ENCODE assay signal across 23 mouse cellular contexts in the genomic region with DNA sequence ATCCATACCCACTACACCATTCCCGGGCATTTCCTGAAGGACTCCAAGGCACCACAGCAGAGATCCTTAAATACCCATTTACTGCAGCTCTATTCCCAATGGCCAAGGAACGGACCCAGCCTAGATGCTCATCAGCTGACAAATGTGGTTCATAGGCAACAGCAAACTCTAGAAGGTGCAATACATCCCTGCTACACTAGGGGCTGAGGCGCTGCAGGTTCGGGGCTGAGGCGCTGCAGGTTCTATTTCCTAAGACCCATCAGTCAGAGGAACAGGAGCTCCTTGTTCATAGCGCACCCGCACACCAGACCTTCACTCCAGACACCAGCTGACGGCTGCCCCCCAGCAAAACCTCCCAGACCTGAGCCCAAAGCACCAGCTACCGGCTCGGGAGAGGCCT. TPM values are rescaled to one million over a fixed set of nuclear protein-coding genes. Genes with fewer than 3 reads are reported as not detected.
A peak's percentile ranks its signal among the peaks of the same experiment; 100 is the strongest.
DNase-seq lines count a peak whose midpoint lies in the region; ATAC-seq and TF ChIP-seq lines count a peak whose summit lies in the region.
"Had no signal": no experiment of that assay in that cellular context is flagged by ENCODE, and none has a peak within 500 bp of the region (broad histone marks: within the 10 kb centered on the region; RNA-seq: fewer than 3 reads in every experiment).

No protein-coding gene starts in this region.

- H3K4me2 ChIP-seq in hindbrain, postnatal 0 days (ENCODE audit: low read depth, low read length) = no peak overlapping the region
- H3K4me2 ChIP-seq in hindbrain, embryonic 11.5 days (replicated peaks; ENCODE audit: low read depth, low read length) = no peak overlapping the region
- H3K4me2 ChIP-seq in liver, postnatal 0 days (ENCODE audit: low read depth, low read length) = no peak overlapping the region
- no peak overlapping the region for H3K4me2 ChIP-seq in liver, embryonic 12.5 days
- H3K4me2 ChIP-seq in stomach, postnatal 0 days (replicated peaks; ENCODE audit: low read depth) = no peak overlapping the region
- H3K4me2 ChIP-seq: hindbrain, embryonic 15.5 days; liver, embryonic 15.5 days had no signal

- H3K79me2 ChIP-seq in MEL (ENCODE audit: control insufficient read depth, insufficient read depth, low read length, poor library complexity) = no peaks in the 10 kb centered on the region

- 95% methylated on average over 10 of the region's 10 CpGs for WGBS in hindbrain, postnatal 0 days
- WGBS in hindbrain, embryonic 11.5 days = 94% methylated on average over 10 of the region's 10 CpGs
- 89% methylated on average over 10 of the region's 10 CpGs for WGBS in liver, postnatal 0 days (ENCODE audit: insufficient replicate concordance)
- 90% methylated on average over 10 of the region's 10 CpGs for WGBS in liver, embryonic 12.5 days (ENCODE audit: insufficient replicate concordance)
- WGBS in stomach, postnatal 0 days = 92% methylated on average over 10 of the region's 10 CpGs

- TF ChIP-seq RAD21 in MEL (IDR thresholded peaks at IDR 0.05; ENCODE audit: low read depth, low read length) = no peak; the same call in 1 of the 2 replicates

- no peak for TF ChIP-seq EP300 in liver, postnatal 0 days (IDR thresholded peaks at IDR 0.05; ENCODE audit: low read depth)
- TF ChIP-seq EP300 in MEL (IDR thresholded peaks at IDR 0.05; ENCODE audit: low read depth in 1 of 2, low read length in 2 of 2) = no peak
- TF ChIP-seq EP300 in stomach, postnatal 0 days (optimal IDR thresholded peaks at IDR 0.05) = no peak

- H3K36me3 ChIP-seq in hindbrain, postnatal 0 days (ENCODE audit: insufficient read depth, low read length) = peaks cover 83% of the 10 kb centered on the region
- peaks cover 29% of the 10 kb centered on the region for H3K36me3 ChIP-seq in hindbrain, embryonic 11.5 days (ENCODE audit: control insufficient read depth, insufficient read depth, low read length)
- H3K36me3 ChIP-seq in liver, postnatal 0 days (replicated peaks; ENCODE audit: insufficient read depth, low read length) = peaks cover 87% of the 10 kb centered on the region
- H3K36me3 ChIP-seq in liver, embryonic 12.5 days = peaks cover 99% of the 10 kb centered on the region
- peaks cover 0 to 37% of the 10 kb centered on the region in 2 experiments; a peak in 2 of 4 replicates for H3K36me3 ChIP-seq in MEL (ENCODE audit: control insufficient read depth in 1 of 2, insufficient read depth in 2 of 2, low read length in 2 of 2)
- peaks cover 54% of the 10 kb centered on the region for H3K36me3 ChIP-seq in stomach, postnatal 0 days (ENCODE audit: control insufficient read depth, insufficient read depth, low read length)

- no peak overlapping the region for H3K9ac ChIP-seq in hindbrain, postnatal 0 days (replicated peaks; ENCODE audit: low read length)
- no peak overlapping the region for H3K9ac ChIP-seq in hindbrain, embryonic 11.5 days (ENCODE audit: low read depth, low read length)
- no peak overlapping the region for H3K9ac ChIP-seq in liver, postnatal 0 days (replicated peaks)
- no peak overlapping the region for H3K9ac ChIP-seq in liver, embryonic 12.5 days
- no peak overlapping the region for H3K9ac ChIP-seq in MEL (ENCODE audit: control insufficient read depth, low read depth, low read length, poor library complexity, severe bottlenecking)
- no peak overlapping the region for H3K9ac ChIP-seq in stomach, postnatal 0 days (ENCODE audit: low read length)
- H3K9ac ChIP-seq: hindbrain, embryonic 15.5 days; liver, embryonic 15.5 days had no signal

- TF ChIP-seq POLR2A in MEL (IDR thresholded peaks at IDR 0.05; ENCODE audit: control insufficient read depth in 1 of 2, insufficient read depth in 1 of 2, low read depth in 1 of 2, low read length in 2 of 2, poor library complexity in 1 of 2) = no peak

- no peaks in the 10 kb centered on the region for H3K9me3 ChIP-seq in hindbrain, postnatal 0 days (ENCODE audit: low read length)
- H3K9me3 ChIP-seq in hindbrain, embryonic 11.5 days (ENCODE audit: control insufficient read depth, low read length) = no peaks in the 10 kb centered on the region
- no peaks in the 10 kb centered on the region for H3K9me3 ChIP-seq in liver, postnatal 0 days (ENCODE audit: low read length)
- H3K9me3 ChIP-seq in liver, embryonic 12.5 days (replicated peaks) = no peaks in the 10 kb centered on the region
- H3K9me3 ChIP-seq in MEL (replicated peaks; ENCODE audit: insufficient read depth, low read length) = no peaks in the 10 kb centered on the region
- H3K9me3 ChIP-seq in stomach, postnatal 0 days (ENCODE audit: control insufficient read depth, low read length) = no peaks in the 10 kb centered on the region
- H3K9me3 ChIP-seq: hindbrain, embryonic 15.5 days; limb, embryonic 10.5 days; liver, embryonic 15.5 days; megakaryocyte, embryonic 14.5 days had no signal

- no peaks in the 10 kb centered on the region for H3K27me3 ChIP-seq in hindbrain, postnatal 0 days (ENCODE audit: insufficient read depth, low read length)
- H3K27me3 ChIP-seq in hindbrain, embryonic 11.5 days (ENCODE audit: control insufficient read depth, insufficient read depth, low read length) = no peaks in the 10 kb centered on the region
- H3K27me3 ChIP-seq in liver, postnatal 0 days (ENCODE audit: insufficient read depth, low read length) = no peaks in the 10 kb centered on the region
- no peaks in the 10 kb centered on the region for H3K27me3 ChIP-seq in liver, embryonic 12.5 days (replicated peaks)
- H3K27me3 ChIP-seq in MEL (ENCODE audit: control insufficient read depth in 1 of 2, insufficient read depth in 2 of 2, low read length in 2 of 2) = no peaks in the 10 kb centered on the region
- no peaks in the 10 kb centered on the region for H3K27me3 ChIP-seq in stomach, postnatal 0 days (ENCODE audit: control insufficient read depth, insufficient read depth, low read length)
- H3K27me3 ChIP-seq: hindbrain, embryonic 15.5 days; liver, embryonic 15.5 days; megakaryocyte, embryonic 14.5 days had no signal

- TF ChIP-seq CTCF in hindbrain, postnatal 0 days (IDR thresholded peaks at IDR 0.05; ENCODE audit: low read depth) = peak; percentile 45
- peak; percentile 31 for TF ChIP-seq CTCF in liver, postnatal 0 days (IDR thresholded peaks at IDR 0.05; ENCODE audit: low read depth)
- peak; percentile 24 to 31 (median 24); a peak in 3 of 6 replicates for TF ChIP-seq CTCF in MEL (IDR thresholded peaks at IDR 0.05 in 2 of 3, conservative IDR thresholded peaks at IDR 0.05 in 1 of 3; ENCODE audit: control insufficient read depth in 1 of 3, insufficient read depth in 1 of 3, low read depth in 2 of 3, low read length in 3 of 3, poor library complexity in 1 of 3, severe bottlenecking in 1 of 3)
- TF ChIP-seq CTCF in stomach, postnatal 0 days (IDR thresholded peaks at IDR 0.05; ENCODE audit: low read depth) = peak; percentile 45

- H3K4me3 ChIP-seq in hindbrain, postnatal 0 days (ENCODE audit: low read length) = no peak overlapping the region
- H3K4me3 ChIP-seq in hindbrain, embryonic 11.5 days (ENCODE audit: low read depth, low read length) = no peak overlapping the region
- no peak overlapping the region for H3K4me3 ChIP-seq in liver, postnatal 0 days (ENCODE audit: low read depth, low read length)
- no peak overlapping the region for H3K4me3 ChIP-seq in liver, embryonic 12.5 days
- no peak overlapping the region for H3K4me3 ChIP-seq in MEL (ENCODE audit: control insufficient read depth in 1 of 2, insufficient read depth in 1 of 2, low read depth in 2 of 2, low read length in 2 of 2)
- no peak overlapping the region for H3K4me3 ChIP-seq in stomach, postnatal 0 days (ENCODE audit: low read depth, low read length)
- H3K4me3 ChIP-seq: erythroblast, embryonic 14.5 days; hindbrain, embryonic 15.5 days; left cerebral cortex, adult 2 months; limb, embryonic 10.5 days; liver, embryonic 15.5 days; megakaryocyte, embryonic 14.5 days had no signal

- ATAC-seq in hindbrain, postnatal 0 days = no peak
- ATAC-seq in hindbrain, embryonic 11.5 days (ENCODE audit: low FRiP score) = no peak
- no peak for ATAC-seq in liver, postnatal 0 days
- no peak for ATAC-seq in liver, embryonic 12.5 days
- no peak for ATAC-seq in stomach, postnatal 0 days (ENCODE audit: low FRiP score, low TSS enrichment)
- ATAC-seq: forebrain, embryonic 14.5 days; midbrain, embryonic 16.5 days had no signal

- no peak overlapping the region for H3K27ac ChIP-seq in hindbrain, postnatal 0 days
- no peak overlapping the region for H3K27ac ChIP-seq in hindbrain, embryonic 11.5 days (ENCODE audit: low read depth, low read length)
- no peak overlapping the region for H3K27ac ChIP-seq in liver, postnatal 0 days (ENCODE audit: low read depth)
- H3K27ac ChIP-seq in liver, embryonic 12.5 days = no peak overlapping the region
- H3K27ac ChIP-seq in MEL (ENCODE audit: control insufficient read depth, low read depth, low read length) = no peak overlapping the region
- H3K27ac ChIP-seq in stomach, postnatal 0 days (replicated peaks) = no peak overlapping the region
- H3K27ac ChIP-seq: hindbrain, embryonic 15.5 days; left cerebral cortex, adult 2 months; limb, embryonic 10.5 days; liver, embryonic 15.5 days had no signal

- DNase-seq in hindbrain, postnatal 0 days (ENCODE audit: low spot score) = no peak
- no peak for DNase-seq in hindbrain, embryonic 11.5 days (ENCODE audit: low spot score)
- no peak for DNase-seq in liver, postnatal 0 days
- peak; percentile 39 for DNase-seq in MEL (ENCODE audit: low read depth, low spot score)
- DNase-seq in stomach, postnatal 0 days (ENCODE audit: low spot score) = no peak
- DNase-seq in adrenal gland, adult 2 months = no peak
- DNase-seq: adrenal gland, postnatal 36 days; cerebellum, adult 18-20 months; gastrocnemius, postnatal 14 days; heart, adult 18-20 months; heart, postnatal 36 days; kidney, adult 11 months; lung, postnatal 10 days; thymus, postnatal 25 days had no signal

- H3K4me1 ChIP-seq in hindbrain, postnatal 0 days (ENCODE audit: insufficient read depth, low read length) = no peaks in the 10 kb centered on the region
- H3K4me1 ChIP-seq in hindbrain, embryonic 11.5 days (replicated peaks; ENCODE audit: control insufficient read depth, insufficient read depth, low read length) = no peaks in the 10 kb centered on the region
- no peaks in the 10 kb centered on the region for H3K4me1 ChIP-seq in liver, postnatal 0 days (ENCODE audit: insufficient read depth)
- no peaks in the 10 kb centered on the region for H3K4me1 ChIP-seq in liver, embryonic 12.5 days
- no peaks in the 10 kb centered on the region for H3K4me1 ChIP-seq in MEL (ENCODE audit: control insufficient read depth in 1 of 2, insufficient read depth in 2 of 2, low read length in 2 of 2)
- no peaks in the 10 kb centered on the region for H3K4me1 ChIP-seq in stomach, postnatal 0 days (replicated peaks; ENCODE audit: control insufficient read depth, insufficient read depth)
- H3K4me1 ChIP-seq: hindbrain, embryonic 15.5 days; limb, embryonic 10.5 days; liver, embryonic 15.5 days had no signal

RNA-seq across cellular contexts. Expression of gene Flcn, which starts 9.4 kb away (rescaled TPM):
- total RNA-seq in hindbrain, postnatal 0 days (2014; rRNA removed) = 42.8 and 43.5 TPM in 2 replicates
- 28.4 and 28.8 TPM in 2 replicates for polyA plus RNA-seq in hindbrain, postnatal 0 days (2015; fragmentation: Nextera tagmentation; extraction: Ambion mirVana)
- 25.9 and 26.4 TPM in 2 replicates for polyA plus RNA-seq in hindbrain, embryonic 11.5 days (2014; fragmentation: Nextera tagmentation; extraction: Ambion mirVana)
- polyA plus RNA-seq in liver, postnatal 0 days (2015; fragmentation: Nextera tagmentation; extraction: Ambion mirVana) = 11.3 and 13.9 TPM in 2 replicates
- 15.9 and 19.8 TPM in 2 replicates for polyA plus RNA-seq in liver, embryonic 12.5 days (2016; fragmentation: Nextera tagmentation; extraction: Ambion mirVana)
- total RNA-seq in MEL (2012; rRNA removed) = 33.7 and 36.3 TPM in 2 replicates
- 10 to 100 TPM in 1 of 2 experiments, not detected in 1; 36.1 TPM for polyA plus RNA-seq in MEL (2012; ENCODE audit: insufficient read depth in 1 of 2, insufficient read length in 2 of 2, low read depth in 1 of 2, low replicate concordance in 2 of 2, missing spikeins in 1 of 2)
- 16.1 and 16.9 TPM in 2 replicates for polyA plus RNA-seq in stomach, postnatal 0 days (2015; fragmentation: Nextera tagmentation; extraction: Ambion mirVana)
- total RNA-seq in adrenal gland, adult 2 months (2021) = 10 to 100 TPM; 45.1 to 88.0 TPM
- 71.5 and 72.1 TPM in 2 replicates for polyA plus RNA-seq in adrenal gland, adult 2 months (2012; rRNA removed)

RNA-seq across cellular contexts. Expression of gene Pld6, which starts 13.0 kb away (rescaled TPM):
- 10.9 and 16.0 TPM in 2 replicates for total RNA-seq in hindbrain, postnatal 0 days (2014; rRNA removed)
- polyA plus RNA-seq in hindbrain, postnatal 0 days (2015; fragmentation: Nextera tagmentation; extraction: Ambion mirVana) = 21.5 and 24.6 TPM in 2 replicates
- polyA plus RNA-seq in hindbrain, embryonic 11.5 days (2014; fragmentation: Nextera tagmentation; extraction: Ambion mirVana) = 0.31 and 0.47 TPM in 2 replicates
- 1.7 and 2.0 TPM in 2 replicates for polyA plus RNA-seq in liver, postnatal 0 days (2015; fragmentation: Nextera tagmentation; extraction: Ambion mirVana)
- polyA plus RNA-seq in liver, embryonic 12.5 days (2016; fragmentation: Nextera tagmentation; extraction: Ambion mirVana) = 2.4 and 3.1 TPM in 2 replicates
- 2.0 and 3.1 TPM in 2 replicates for total RNA-seq in MEL (2012; rRNA removed)
- polyA plus RNA-seq in MEL (2012; ENCODE audit: insufficient read depth in 1 of 2, insufficient read length in 2 of 2, low read depth in 1 of 2, low replicate concordance in 2 of 2, missing spikeins in 1 of 2) = 1 to 10 TPM in 1 of 2 experiments, not detected in 1; 5.5 TPM
- 5.9 and 6.7 TPM in 2 replicates for polyA plus RNA-seq in stomach, postnatal 0 days (2015; fragmentation: Nextera tagmentation; extraction: Ambion mirVana)
- 1 to 10 TPM; 1.7 to 2.6 TPM for total RNA-seq in adrenal gland, adult 2 months (2021)
- polyA plus RNA-seq in adrenal gland, adult 2 months (2012; rRNA removed) = 10.6 and 12.5 TPM in 2 replicates
- polyA plus RNA-seq: erythroblast, embryonic 14.5 days had no signal

RNA-seq across cellular contexts. Expression of gene Nt5m, which starts 38.8 kb away (rescaled TPM):
- total RNA-seq in hindbrain, postnatal 0 days (2014; rRNA removed) = 85.4 and 101 TPM in 2 replicates
- 88.4 and 89.1 TPM in 2 replicates for polyA plus RNA-seq in hindbrain, postnatal 0 days (2015; fragmentation: Nextera tagmentation; extraction: Ambion mirVana)
- polyA plus RNA-seq in hindbrain, embryonic 11.5 days (2014; fragmentation: Nextera tagmentation; extraction: Ambion mirVana) = 37.8 and 42.6 TPM in 2 replicates
- polyA plus RNA-seq in liver, postnatal 0 days (2015; fragmentation: Nextera tagmentation; extraction: Ambion mirVana) = 16.0 and 16.4 TPM in 2 replicates
- polyA plus RNA-seq in liver, embryonic 12.5 days (2016; fragmentation: Nextera tagmentation; extraction: Ambion mirVana) = 16.4 and 18.6 TPM in 2 replicates
- 22.2 and 26.6 TPM in 2 replicates for total RNA-seq in MEL (2012; rRNA removed)
- polyA plus RNA-seq in MEL (2012; ENCODE audit: insufficient read depth in 1 of 2, insufficient read length in 2 of 2, low read depth in 1 of 2, low replicate concordance in 2 of 2, missing spikeins in 1 of 2) = 10 to 100 TPM in 1 of 2 experiments, not detected in 1; 29.1 TPM
- 21.9 and 23.4 TPM in 2 replicates for polyA plus RNA-seq in stomach, postnatal 0 days (2015; fragmentation: Nextera tagmentation; extraction: Ambion mirVana)
- total RNA-seq in adrenal gland, adult 2 months (2021) = 10 to 100 TPM; 27.2 to 33.0 TPM
- polyA plus RNA-seq in adrenal gland, adult 2 months (2012; rRNA removed) = 48.2 and 51.1 TPM in 2 replicates

RNA-seq across cellular contexts. Expression of gene Cops3, which starts 39.2 kb away (rescaled TPM):
- 96.0 and 105 TPM in 2 replicates for total RNA-seq in hindbrain, postnatal 0 days (2014; rRNA removed)
- polyA plus RNA-seq in hindbrain, postnatal 0 days (2015; fragmentation: Nextera tagmentation; extraction: Ambion mirVana) = 153 and 158 TPM in 2 replicates
- 246 and 254 TPM in 2 replicates for polyA plus RNA-seq in hindbrain, embryonic 11.5 days (2014; fragmentation: Nextera tagmentation; extraction: Ambion mirVana)
- polyA plus RNA-seq in liver, postnatal 0 days (2015; fragmentation: Nextera tagmentation; extraction: Ambion mirVana) = 58.0 and 60.5 TPM in 2 replicates
- 141 and 149 TPM in 2 replicates for polyA plus RNA-seq in liver, embryonic 12.5 days (2016; fragmentation: Nextera tagmentation; extraction: Ambion mirVana)
- total RNA-seq in MEL (2012; rRNA removed) = 180 and 181 TPM in 2 replicates
- polyA plus RNA-seq in MEL (2012; ENCODE audit: insufficient read depth in 1 of 2, insufficient read length in 2 of 2, low read depth in 1 of 2, low replicate concordance in 2 of 2, missing spikeins in 1 of 2) = 100 to 1,000 TPM in 1 of 2 experiments, not detected in 1; 198 TPM
- 90.8 and 92.8 TPM in 2 replicates for polyA plus RNA-seq in stomach, postnatal 0 days (2015; fragmentation: Nextera tagmentation; extraction: Ambion mirVana)
- total RNA-seq in adrenal gland, adult 2 months (2021) = 100 to 1,000 TPM in 1 of 2 experiments, 10 to 100 TPM in 1; 91.3 to 109 TPM
- 16.7 and 18.2 TPM in 2 replicates for polyA plus RNA-seq in adrenal gland, adult 2 months (2012; rRNA removed)
